Mouse (Mus musculus): ENCODE results near the gene Alg3.

Alg3 gene

DNA sequence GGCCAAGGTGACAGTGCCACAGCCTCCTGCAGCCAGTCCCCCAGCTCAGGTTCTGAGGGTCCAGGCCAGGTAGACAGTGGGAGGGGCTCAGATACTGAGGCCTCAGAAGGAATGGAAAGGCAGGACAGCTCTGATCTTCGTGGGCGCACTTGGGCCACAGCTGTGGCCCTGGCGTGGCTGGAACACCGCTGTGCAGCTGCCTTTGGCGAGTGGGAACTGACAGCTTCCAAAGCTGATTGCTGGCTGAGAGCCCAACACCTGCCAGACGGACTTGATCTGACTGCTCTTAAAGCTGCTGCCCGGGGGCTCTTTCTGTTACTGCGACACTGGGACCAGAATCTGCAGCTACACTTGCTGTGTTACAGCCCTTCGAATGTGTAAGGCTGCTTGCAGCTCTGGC is 6.8 kb downstream of the Alg3 start:
- no peak for DNase-seq

DNA sequence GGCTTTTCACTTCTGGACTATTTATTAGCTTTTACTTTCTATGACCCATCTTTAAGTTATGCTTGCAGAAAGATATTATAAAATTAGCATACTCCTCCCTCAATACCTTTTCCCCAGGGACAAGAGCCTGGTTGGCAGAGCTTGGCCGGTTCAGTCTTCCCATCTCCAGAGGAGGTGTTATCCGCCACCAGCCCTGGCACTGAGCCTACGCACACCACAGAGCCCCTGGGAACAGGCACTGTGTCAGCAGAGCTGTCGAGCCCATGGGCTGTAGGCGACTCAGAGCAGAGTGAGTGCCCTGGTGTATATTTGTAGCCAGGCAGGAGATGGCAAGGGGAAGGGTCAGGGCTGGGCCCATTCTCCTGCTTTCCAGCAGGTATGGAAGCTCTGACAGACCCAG is 11.0 kb downstream of the Alg3 start:
- no peak for DNase-seq

DNA sequence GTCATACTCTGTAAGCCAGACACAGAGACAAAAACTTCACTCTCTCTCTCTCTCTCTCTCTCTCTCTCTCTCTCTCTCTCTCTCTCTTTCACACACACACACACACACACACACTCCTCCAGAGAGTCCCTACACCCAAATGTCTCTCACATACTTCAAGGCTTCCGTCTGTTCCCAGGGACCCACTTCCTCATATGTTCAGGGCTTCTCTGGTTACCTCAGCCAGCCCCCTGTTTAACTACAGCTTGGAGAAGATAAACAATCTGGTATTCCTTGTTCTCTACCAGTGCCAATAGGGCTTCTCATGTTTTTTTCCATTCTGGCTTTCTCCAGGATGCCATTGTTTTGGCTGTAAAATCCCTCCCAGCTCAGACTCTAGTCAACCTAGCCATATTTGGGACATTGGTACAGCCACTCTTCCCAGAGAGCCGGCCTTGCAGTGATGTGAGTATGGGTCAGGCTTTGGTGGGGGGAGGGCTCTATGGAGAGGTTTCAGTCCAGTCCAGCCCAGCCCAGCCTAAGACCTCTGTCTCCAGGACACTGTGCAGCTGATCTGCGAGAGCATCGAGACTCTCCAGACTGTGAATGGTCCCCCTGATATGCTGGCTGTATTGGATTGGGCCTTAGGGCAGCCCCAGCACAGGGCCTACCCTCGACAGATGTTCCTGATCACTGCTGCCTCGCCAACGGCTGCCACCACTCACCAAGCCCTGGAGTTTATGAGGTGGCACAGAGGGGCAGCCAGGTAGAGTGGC is 14.7 kb downstream of the Alg3 start:
- no peak for DNase-seq

DNA sequence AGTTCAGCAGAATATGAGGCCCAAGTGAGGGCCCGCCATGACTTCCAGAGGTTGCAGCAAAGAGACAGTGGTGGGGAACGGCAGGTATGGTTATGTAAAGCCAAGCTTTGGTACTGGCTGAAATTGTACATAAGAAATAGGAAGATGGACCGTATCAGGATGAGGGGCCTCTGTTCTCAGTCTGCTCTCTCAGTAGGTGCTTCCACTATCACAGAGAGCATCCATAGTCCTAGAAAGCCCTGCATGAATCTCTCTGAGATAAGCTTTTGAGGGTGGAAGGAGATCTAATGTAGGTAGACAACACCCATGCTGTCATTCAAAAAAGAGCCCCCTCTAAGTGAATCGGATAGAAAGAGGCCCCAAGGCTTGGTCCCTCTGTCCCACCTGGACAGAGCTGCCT is 15.8 kb downstream of the Alg3 start:
- DNase-seq, result no peak

DNA sequence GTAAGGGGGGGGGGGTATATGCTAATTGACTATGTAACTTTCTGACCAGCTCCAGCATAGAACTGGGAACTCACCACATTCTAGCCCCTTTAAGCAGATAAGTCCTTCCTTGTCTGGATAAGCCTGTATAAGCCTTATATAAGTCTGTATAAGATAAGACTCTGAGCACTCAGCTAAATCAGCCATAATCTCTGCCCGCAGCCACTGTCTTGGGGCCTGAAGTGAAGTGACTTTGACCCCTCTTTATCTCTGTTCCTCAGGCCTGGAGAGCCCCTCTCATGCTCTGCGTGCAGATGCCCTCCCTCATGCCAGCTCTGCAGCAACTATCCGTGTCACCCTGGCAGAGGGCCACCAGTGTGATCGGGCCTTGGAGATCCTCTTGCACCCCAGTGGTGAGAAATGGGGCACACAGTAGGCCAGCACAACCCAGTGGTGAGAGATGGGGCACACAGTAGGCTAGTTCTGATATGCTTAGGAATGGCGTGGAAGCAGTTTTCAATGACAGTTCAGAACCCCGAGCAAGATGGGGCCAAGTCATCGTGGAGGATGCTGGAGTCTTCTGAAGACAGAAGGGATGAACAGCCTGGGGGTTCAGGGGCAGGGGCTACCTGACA is 16.4 kb downstream of the Alg3 start:
- no peak for DNase-seq

DNA sequence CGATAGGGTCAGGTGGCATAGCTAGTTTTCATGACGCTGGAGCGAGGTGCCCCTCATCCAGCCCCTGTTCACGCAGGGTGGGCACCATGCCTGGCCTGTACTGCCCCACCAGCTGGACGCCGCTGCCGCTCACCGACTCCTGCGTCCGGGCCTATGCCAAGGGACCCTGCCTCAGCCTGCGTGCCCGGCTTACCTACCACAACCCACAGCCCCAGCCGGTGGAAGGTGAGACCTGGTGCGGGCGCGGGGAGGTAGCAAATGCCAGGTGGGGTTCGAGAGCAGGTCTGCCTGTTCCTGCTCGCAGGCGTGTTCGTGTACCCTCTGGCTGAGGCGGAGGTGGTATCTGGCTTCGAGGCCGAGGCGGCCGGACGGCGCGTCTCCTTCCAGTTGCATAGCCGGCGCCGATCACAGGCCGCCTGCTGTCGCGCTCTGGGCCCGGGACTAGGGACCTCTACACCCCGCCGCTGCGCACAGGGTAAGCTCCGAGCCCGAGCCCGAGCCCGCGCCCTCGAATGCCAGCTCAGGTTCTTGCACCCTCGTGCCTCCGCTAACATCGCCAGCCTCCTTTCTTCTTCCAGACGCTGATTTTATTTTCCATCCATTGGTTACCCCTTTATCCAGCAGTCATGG is 20.3 kb downstream of the Alg3 start:
- peak in 1 of 2 experiments; percentile 14 for DNase-seq

DNA sequence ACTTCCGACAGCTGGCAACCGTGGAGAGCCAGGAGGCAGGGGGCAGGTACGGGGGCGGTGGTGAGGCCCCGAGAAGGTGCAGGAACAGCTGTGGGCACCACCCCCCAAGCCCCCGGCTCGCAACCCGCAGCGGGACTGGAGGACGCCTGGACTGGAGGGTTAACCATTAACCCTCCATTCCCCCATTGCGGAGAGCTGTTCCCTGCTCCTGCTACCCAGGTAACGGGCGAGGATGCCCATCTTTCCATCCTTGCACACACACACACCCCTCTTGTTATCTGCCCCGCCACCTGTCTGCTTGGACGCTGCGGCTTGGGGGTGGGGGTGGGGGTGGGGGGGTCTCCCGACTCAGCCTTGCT is 20.9 kb downstream of the Alg3 start:
- DNase-seq, result no peak

DNA sequence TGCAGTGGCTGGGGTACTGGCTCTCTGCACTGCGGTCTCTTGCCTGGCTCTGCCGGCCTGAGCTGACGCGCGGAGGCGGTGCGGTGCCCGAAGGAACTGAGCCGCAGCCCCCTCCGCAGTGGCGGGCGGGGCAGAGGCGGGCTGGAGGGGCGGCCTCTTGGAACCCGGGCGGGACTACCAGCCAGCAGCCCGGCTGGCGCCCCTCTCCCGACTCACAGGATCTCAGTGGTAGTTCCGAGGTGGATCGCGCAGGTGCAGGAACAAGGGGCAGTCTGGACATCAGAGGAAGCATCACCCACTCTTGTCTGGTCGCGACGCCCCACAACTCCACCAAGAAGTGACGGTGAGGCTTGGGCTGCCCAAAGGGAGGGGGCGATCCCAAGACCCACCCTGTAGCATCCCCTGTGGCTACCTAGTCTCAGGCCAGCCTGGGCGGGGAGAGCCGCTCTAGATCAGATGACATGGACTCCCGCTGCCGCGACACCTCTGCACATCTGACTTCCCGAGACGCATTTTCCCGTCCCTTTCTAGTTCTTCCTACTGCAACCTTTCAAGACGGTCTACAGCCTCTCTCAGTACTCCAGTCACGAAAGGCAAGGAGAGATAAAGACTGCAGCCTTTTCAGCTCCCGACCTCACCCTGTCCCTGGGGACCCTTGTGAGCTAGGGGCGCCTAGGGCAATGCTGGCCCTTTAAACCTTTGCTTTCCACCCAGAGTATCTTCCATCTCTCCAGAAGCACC is 21.4 kb downstream of the Alg3 start:
- peak; percentile 63 to 67 for DNase-seq

DNA sequence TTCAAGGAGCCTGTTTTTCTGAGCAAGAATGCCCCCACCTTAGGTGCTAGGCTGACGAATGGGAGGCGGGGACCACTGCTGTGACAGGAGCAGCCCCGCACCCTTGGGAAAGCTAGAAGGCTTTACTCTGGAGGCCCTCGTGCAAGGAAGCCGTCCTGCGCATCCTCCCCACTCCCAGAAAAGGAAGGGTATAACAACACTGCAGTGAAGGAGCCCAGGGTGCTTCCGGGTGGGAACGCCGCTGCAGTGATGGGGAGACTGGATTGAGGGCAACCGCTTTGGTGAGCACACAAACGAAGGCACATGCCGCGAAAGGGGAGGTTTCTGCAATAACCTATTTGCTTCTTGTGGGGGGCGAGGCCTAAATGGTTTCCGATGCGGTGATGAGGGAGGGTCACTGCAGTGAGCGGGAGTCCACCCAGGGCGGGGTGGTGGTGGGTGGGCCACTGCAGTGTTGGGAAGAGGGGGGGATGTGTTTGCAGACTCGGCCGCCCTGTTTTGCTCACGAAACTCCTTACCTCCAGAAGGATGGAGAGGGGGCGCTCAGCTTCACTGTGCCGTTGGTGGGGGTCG is 22.1 kb downstream of the Alg3 start, which contains the start of gene Vwa5b2:
TSS of gene Vwa5b2 (plus strand) at position 106 of the 573 bp plus-strand sequence.
- peak; percentile 16 to 32 for DNase-seq

DNA sequence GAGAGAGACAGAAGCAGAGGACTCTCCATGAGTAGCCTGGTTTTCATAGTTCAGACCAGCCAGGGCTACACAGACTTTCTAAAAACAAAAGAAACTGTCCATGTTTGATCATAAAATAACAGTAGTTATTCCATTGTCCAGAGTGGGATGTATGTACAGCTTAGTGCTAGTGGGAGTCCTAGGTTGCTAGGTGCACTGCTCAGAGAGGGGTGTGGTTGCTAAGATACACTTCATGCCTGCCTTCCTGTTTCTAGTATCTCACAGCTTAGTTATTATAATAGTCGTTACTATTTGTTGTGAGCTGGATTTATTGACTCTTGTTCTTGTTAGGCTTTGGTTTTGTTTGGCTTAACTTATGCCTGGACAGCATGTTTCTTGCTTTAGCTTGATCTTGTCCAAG is 46.5 kb downstream of the Alg3 start:
- no peak for DNase-seq

DNA sequence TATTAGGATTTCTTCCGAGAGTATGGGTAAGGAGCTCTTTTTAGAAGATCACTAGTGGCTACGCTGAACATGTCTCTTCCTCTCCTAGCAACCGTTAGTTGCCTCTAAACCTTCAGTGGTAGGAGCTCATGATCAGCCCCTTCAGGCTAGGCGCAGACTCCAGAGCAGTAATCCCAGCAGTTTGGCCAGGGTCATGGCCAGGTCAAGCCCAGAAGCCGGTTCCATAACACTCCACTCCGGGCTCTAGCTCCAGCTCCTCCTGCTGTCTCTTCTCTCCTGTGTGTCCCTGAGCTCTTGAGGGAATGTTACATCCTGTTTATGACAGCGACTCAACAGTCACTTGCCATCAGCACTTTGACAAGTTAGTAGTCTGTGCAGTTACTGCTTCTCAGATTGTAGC is 54.2 kb downstream of the Alg3 start:
- DNase-seq, result no peak

Data from cerebellum, adult 18-20 months (tissue).